Mouse (Mus musculus) liver, embryonic 14.5 days (tissue): ENCODE results near the gene Slf2. TPM values are rescaled to one million over a fixed set of nuclear protein-coding genes. Genes with fewer than 3 reads are reported as not detected.

ENCODE experiments used
- ATAC-seq: fragments of 200-750 bp; cut with Nextera tagmentation; 2 replicates; pipeline ENCODE4 v1.8.0; 2017; ENCODE audit warnings: moderate number of reproducible peaks, mild to moderate bottlenecking, moderate library complexity; ENCODE audit not compliant: insufficient read depth
- DNase-seq, 3 experiments: peaks; one replicate each; pipeline ENCODE4 v3.0.0-alpha.2; 2012 to 2013; ENCODE audit warnings: low read depth in 3 of 3, low spot score in 3 of 3
- H3K27ac ChIP-seq: fragments of 300-500 bp; sonication (generic); 2 replicates; pipeline ENCODE4 v1.5.1; 2014; ENCODE audit warnings: moderate library complexity, mild to moderate bottlenecking, control low read depth, inconsistent platforms
- H3K27me3 ChIP-seq: fragments of 300-500 bp; sonication (generic); 2 replicates; pipeline ENCODE4 v1.6.1; 2014; ENCODE audit warnings: mild to moderate bottlenecking, low read length, moderate library complexity; ENCODE audit not compliant: control insufficient read depth, insufficient read depth
- H3K36me3 ChIP-seq: fragments of 300-500 bp; sonication (generic); replicated peaks from 2 replicates; pipeline ENCODE4 v1.6.1; 2014; ENCODE audit warnings: low read depth; ENCODE audit not compliant: control insufficient read depth, insufficient read depth
- H3K4me1 ChIP-seq, 2 experiments: fragments of 200-500 bp in 1 of 2; fragments of 300-500 bp in 1 of 2; sonication (generic) in 1 of 2; replicated peaks; 2 replicates each; pipeline ENCODE4 v1.6.1; 2012 to 2014; ENCODE audit warnings: antibody characterized with exemption in 1 of 2, inconsistent platforms in 1 of 2, low read length in 1 of 2; ENCODE audit not compliant: control insufficient read depth in 2 of 2, insufficient read depth in 2 of 2
- H3K4me2 ChIP-seq: fragments of 300-500 bp; sonication (generic); 2 replicates; pipeline ENCODE4 v1.6.1; 2014; ENCODE audit warnings: low read depth, mild to moderate bottlenecking, control low read depth, moderate library complexity
- H3K4me3 ChIP-seq, 2 experiments: fragments of 200-500 bp in 1 of 2; fragments of 300-500 bp in 1 of 2; sonication (generic) in 1 of 2; 2 replicates each; pipeline ENCODE4 v1.5.1; 2012 to 2014; ENCODE audit warnings: low read depth in 2 of 2, low read length in 2 of 2, mild to moderate bottlenecking in 2 of 2, control low read depth in 1 of 2, inconsistent platforms in 1 of 2, moderate library complexity in 1 of 2; ENCODE audit not compliant: insufficient read depth in 1 of 2
- H3K9ac ChIP-seq: fragments of 300-500 bp; sonication (generic); replicated peaks from 2 replicates; pipeline ENCODE4 v1.6.1; 2014; ENCODE audit warnings: mild to moderate bottlenecking, control low read depth, moderate library complexity
- H3K9me3 ChIP-seq: fragments of 300-500 bp; sonication (generic); 2 replicates; pipeline ENCODE4 v1.6.1; 2016; ENCODE audit warnings: low read length, mixed read lengths; ENCODE audit not compliant: control insufficient read depth
- CTCF ChIP-seq: IDR thresholded peaks from 2 replicates; pipeline ENCODE4 v1.5.1; 2016; ENCODE audit warnings: antibody characterized with exemption, low read depth, control low read depth
- EP300 ChIP-seq: IDR thresholded peaks from 2 replicates; pipeline ENCODE4 v1.6.1; 2016; ENCODE audit warnings: antibody characterized with exemption, low read depth
- WGBS: fragments of 180-500 bp; shearing (Covaris S2); extraction: QIAGEN DNeasy Blood & Tissue Kit; methylation state at CpG from one replicate; pipeline ENCODE4 v1.1.7; 2014; ENCODE audit not compliant: insufficient replicate concordance; 5-methylcytosine and 5-hydroxymethylcytosine counted together
- polyA plus RNA-seq, 2 experiments: library from polyadenylated mRNA; depleted of rRNA in 1 of 2; stranded (reverse) in 1 of 2; unstranded in 1 of 2; fragments of >200 nt; fragmentation: Nextera tagmentation in 1 of 2; extraction: Ambion mirVana in 1 of 2; gene quantifications; 2 replicates each; pipeline versions ENCODE4 v1.2.1 to v1.2.3; 2012 to 2014

Slf2 gene
- polyA plus RNA-seq, 2 experiments = 8.6 to 11.1 TPM

DNA sequence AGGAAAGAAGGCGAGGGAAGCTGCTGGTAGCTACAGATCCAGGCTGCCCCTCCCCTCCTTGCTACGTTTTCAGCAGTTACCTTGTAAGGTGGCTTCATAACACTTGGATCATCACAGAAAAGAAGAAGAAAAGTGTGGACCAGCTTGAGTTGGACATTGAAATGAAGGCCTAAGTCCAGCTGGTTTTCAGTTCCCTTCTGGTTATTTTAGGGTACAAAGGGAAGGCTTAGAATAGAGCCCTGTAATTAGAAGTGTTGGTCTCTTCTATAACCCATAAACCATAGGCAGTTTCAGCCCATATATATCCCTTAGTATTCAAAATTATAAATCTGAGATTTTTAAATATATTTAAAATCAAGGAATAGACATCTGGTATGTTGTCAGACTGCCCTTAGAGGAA lies 49.8 kb downstream of the Slf2 start:
- Histone ChIP-seq H3K36me3 (peaks cover 44% of the 10 kb centered on the region), H3K27me3 (no peaks in the 10 kb centered on the region), H3K9ac (no peak overlapping the region), H3K4me1 (peaks cover 0 to 2% of the 10 kb centered on the region in 2 experiments; a peak in 1 of 4 replicates), H3K9me3 (no peaks in the 10 kb centered on the region), H3K4me2 (no peak overlapping the region), H3K27ac (no peak overlapping the region), H3K4me3 (no peak overlapping the region)
- WGBS = 81% methylated on average over 2 of the region's 2 CpGs
- no peak for DNase-seq
- TF ChIP-seq EP300 (no peak), CTCF (no peak)
- no peak for ATAC-seq

DNA sequence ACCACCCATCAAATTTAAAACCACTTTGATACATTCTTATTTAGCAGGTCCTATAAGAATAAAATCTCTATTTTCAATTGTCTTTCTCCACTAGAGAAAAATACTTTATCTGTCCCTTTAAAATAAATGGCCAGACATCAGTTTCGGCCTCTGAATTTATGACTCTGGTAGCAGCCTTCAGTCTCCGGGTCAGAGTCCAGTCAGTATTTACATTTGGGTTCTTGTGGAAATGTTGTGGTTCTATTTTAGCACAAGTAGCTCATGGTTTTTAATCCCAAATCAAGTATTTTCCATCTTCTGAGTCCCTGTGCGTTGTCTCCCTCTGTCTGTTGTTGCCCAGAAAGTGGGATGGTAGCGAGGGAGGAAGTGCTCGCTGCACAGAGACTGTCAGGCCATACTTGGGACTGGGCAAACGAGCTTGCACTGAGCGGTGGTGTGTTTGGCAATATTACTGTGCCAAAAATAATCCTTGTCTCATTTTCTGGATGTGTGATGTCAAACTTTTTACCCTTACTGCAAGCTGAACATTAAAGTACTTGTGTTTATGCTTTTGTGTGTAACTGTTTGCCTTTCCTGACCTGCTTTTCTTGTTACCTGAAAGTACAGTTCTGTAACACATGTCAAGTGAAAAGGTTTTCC lies 51.6 kb downstream of the Slf2 start:
- no peak for DNase-seq
- no peak overlapping the region for H3K4me2 ChIP-seq
- H3K9ac ChIP-seq = no peak overlapping the region
- no peaks in the 10 kb centered on the region for H3K9me3 ChIP-seq
- H3K4me3 ChIP-seq = no peak overlapping the region
- peaks cover 0 to 3% of the 10 kb centered on the region in 2 experiments; a peak in 1 of 4 replicates for H3K4me1 ChIP-seq
- no peak for ATAC-seq
- H3K27me3 ChIP-seq = no peaks in the 10 kb centered on the region
- 76% methylated on average over 7 of the region's 7 CpGs for WGBS
- no peak for TF ChIP-seq EP300
- TF ChIP-seq CTCF = no peak
- peaks cover 28% of the 10 kb centered on the region for H3K36me3 ChIP-seq
- H3K27ac ChIP-seq = no peak overlapping the region

GRCm38 (mm10) chr19:44983366-44983765 lies 52.4 kb downstream of the Slf2 start:
- DNase-seq = no peak
- Histone ChIP-seq H3K27ac (no peak overlapping the region), H3K9me3 (no peaks in the 10 kb centered on the region), H3K36me3 (peaks cover 22% of the 10 kb centered on the region), H3K9ac (no peak overlapping the region), H3K4me2 (no peak overlapping the region), H3K4me3 (no peak overlapping the region), H3K27me3 (peaks cover 1% of the 10 kb centered on the region; the same call in 1 of the 2 replicates), H3K4me1 (peaks cover 0 to 4% of the 10 kb centered on the region in 2 experiments; a peak in 1 of 4 replicates)
- TF ChIP-seq EP300 = no peak
- TF ChIP-seq CTCF = no peak
- WGBS = 66% methylated on average over 6 of the region's 6 CpGs
- ATAC-seq = no peak

DNA sequence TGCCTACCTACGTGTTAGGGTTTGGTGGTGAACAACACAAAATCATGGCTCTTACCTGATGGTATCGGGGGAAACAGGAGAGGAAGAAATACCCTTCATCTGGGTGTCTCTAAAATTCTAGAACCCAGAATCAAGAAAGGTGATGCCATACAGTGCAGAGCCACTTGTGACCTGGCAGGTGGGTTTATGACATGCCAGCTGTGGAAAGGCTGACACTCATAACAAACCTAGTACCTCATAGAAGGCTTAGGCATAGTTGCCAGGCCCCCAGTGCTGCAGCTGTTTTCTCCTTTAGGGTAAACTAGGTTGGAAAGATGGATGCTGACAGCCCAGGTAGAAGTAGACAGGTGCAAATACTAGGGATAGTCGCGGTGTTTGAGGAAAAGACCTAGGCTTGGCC lies 53.5 kb downstream of the Slf2 start:
- Histone ChIP-seq H3K4me2 (no peak overlapping the region), H3K4me3 (no peak overlapping the region), H3K36me3 (peaks cover 17% of the 10 kb centered on the region), H3K9me3 (no peaks in the 10 kb centered on the region), H3K4me1 (peaks cover 0 to 6% of the 10 kb centered on the region in 2 experiments; a peak in 1 of 4 replicates), H3K27me3 (peaks cover 12% of the 10 kb centered on the region), H3K9ac (no peak overlapping the region), H3K27ac (no peak overlapping the region)
- DNase-seq = no peak
- 81% methylated on average over 4 of the region's 4 CpGs for whole genome bisulfite sequencing
- TF ChIP-seq CTCF = no peak
- no peak for TF ChIP-seq EP300
- ATAC-seq = no peak

GRCm38 (mm10) chr19:44985159-44985988 lies 54.4 kb downstream of the Slf2 start:
- Histone ChIP-seq H3K9ac (no peak overlapping the region), H3K9me3 (no peaks in the 10 kb centered on the region), H3K36me3 (peaks cover 10% of the 10 kb centered on the region), H3K27ac (no peak overlapping the region), H3K27me3 (peaks cover 17% of the 10 kb centered on the region), H3K4me2 (no peak overlapping the region), H3K4me1 (peaks cover 0 to 6% of the 10 kb centered on the region in 2 experiments; a peak in 1 of 4 replicates), H3K4me3 (no peak overlapping the region)
- WGBS = 41% methylated on average over 5 of the region's 5 CpGs
- no peak for DNase-seq
- no peak for TF ChIP-seq CTCF
- no peak for TF ChIP-seq EP300
- ATAC-seq = no peak
